Mouse (Mus musculus): Measurements from ENCODE around the gene Lpp. TPM values are rescaled to one million over a fixed set of nuclear protein-coding genes. Genes with fewer than 3 reads are reported as not detected.

Lpp gene
- total RNA-seq, 4 experiments from 2014 or later, result 6.2 to 7.6 (median 6.8) TPM

GRCm38 (mm10) chr16:24913021-24913420, 519.7 kb downstream of the Lpp start:
- DNase-seq (ENCODE audit: low spot score in 2 of 2), result no peak

GRCm38 (mm10) chr16:24913641-24914392, 520.5 kb downstream of the Lpp start:
- no peak for DNase-seq (ENCODE audit: low spot score in 2 of 2)

GRCm38 (mm10) chr16:24914393-24914751, 521.1 kb downstream of the Lpp start:
- DNase-seq (ENCODE audit: low spot score in 2 of 2), result no peak

- no peak for DNase-seq (ENCODE audit: low spot score in 2 of 2)
Observed at GRCm38 (mm10) chr16:24915470-24915869, 522.2 kb downstream of the Lpp start.

GRCm38 (mm10) chr16:24919349-24920012, 526.2 kb downstream of the Lpp start:
- DNase-seq (ENCODE audit: low spot score in 2 of 2), result no peak

- DNase-seq (ENCODE audit: low spot score in 2 of 2), result no peak
Observed at GRCm38 (mm10) chr16:24930070-24930469, 536.8 kb downstream of the Lpp start.

GRCm38 (mm10) chr16:24930621-24931020, 537.3 kb downstream of the Lpp start:
- DNase-seq (ENCODE audit: low spot score in 2 of 2), result no peak

GRCm38 (mm10) chr16:24932816-24933215, 539.5 kb downstream of the Lpp start:
- no peak for DNase-seq (ENCODE audit: low spot score in 2 of 2)

- no peak for DNase-seq (ENCODE audit: low spot score in 2 of 2)
Observed at GRCm38 (mm10) chr16:24933691-24934090, 540.4 kb downstream of the Lpp start.

GRCm38 (mm10) chr16:24941306-24942160, 548.2 kb downstream of the Lpp start:
- DNase-seq (ENCODE audit: low spot score in 2 of 2), result peak in 1 of 2 experiments; percentile 16

GRCm38 (mm10) chr16:24943486-24944261, 550.4 kb downstream of the Lpp start:
- no peak for DNase-seq (ENCODE audit: low spot score in 2 of 2)

- no peak for DNase-seq (ENCODE audit: low spot score in 2 of 2)
Observed at GRCm38 (mm10) chr16:24946356-24946755, 553.0 kb downstream of the Lpp start.

- DNase-seq (ENCODE audit: low spot score in 2 of 2), result no peak
Observed at GRCm38 (mm10) chr16:24947485-24947884, 554.2 kb downstream of the Lpp start.

- no peak for DNase-seq (ENCODE audit: low spot score in 2 of 2)
Observed at GRCm38 (mm10) chr16:24948091-24948690, 554.9 kb downstream of the Lpp start.

- no peak for DNase-seq (ENCODE audit: low spot score in 2 of 2)
Observed at GRCm38 (mm10) chr16:24949265-24949664, 556.0 kb downstream of the Lpp start.

- DNase-seq (ENCODE audit: low spot score in 2 of 2), result no peak
Observed at GRCm38 (mm10) chr16:24950112-24950743, 556.9 kb downstream of the Lpp start.

- no peak for DNase-seq (ENCODE audit: low spot score in 2 of 2)
Observed at GRCm38 (mm10) chr16:24951909-24952308, 558.6 kb downstream of the Lpp start.

GRCm38 (mm10) chr16:24955054-24955453, 561.7 kb downstream of the Lpp start:
- no peak for DNase-seq (ENCODE audit: low spot score in 2 of 2)

GRCm38 (mm10) chr16:24958661-24959060, 565.4 kb downstream of the Lpp start:
- DNase-seq (ENCODE audit: low spot score in 2 of 2), result no peak
